Mouse (Mus musculus): ENCODE data around the gene Grb2. TPM values are rescaled to one million over a fixed set of nuclear protein-coding genes. Genes with fewer than 3 reads are reported as not detected.

Gene Grb2
- 92.0 and 98.4 TPM in 2 replicates for polyA plus RNA-seq (2015; fragmentation: Nextera tagmentation; extraction: Ambion mirVana)

- Histone ChIP-seq H3K9me3 (replicated peaks) (no peaks in the 10 kb centered on the region), H3K9ac (peak within 1 kb of the TSS; percentile 99), H3K36me3 (no peaks in the 10 kb centered on the region), H3K4me3 (replicated peaks) (peak within 1 kb of the TSS; percentile 100), H3K27me3 (no peaks in the 10 kb centered on the region), H3K4me1 (peaks cover 30% of the 10 kb centered on the region), H3K4me2 (peak within 1 kb of the TSS; percentile 88), H3K27ac (peak within 1 kb of the TSS; percentile 94)
- peak; percentile 98 for ATAC-seq (replicated peaks; ENCODE audit: low FRiP score)
- WGBS: under 1% methylated on average over 84 of the region's 91 CpGs
Measured at GRCm38 (mm10) chr11:115708209-115708876, at the start of gene Grb2. TSS of gene Grb2 (minus strand) at chr11:115708597.

GRCm38 (mm10) chr11:115753485-115753884 lies 45.1 kb upstream of the Grb2 start:
- Histone ChIP-seq H3K4me2 (no peak overlapping the region), H3K4me1 (no peaks in the 10 kb centered on the region), H3K4me3 (replicated peaks) (no peak overlapping the region), H3K27ac (no peak overlapping the region), H3K9ac (no peak overlapping the region), H3K27me3 (no peaks in the 10 kb centered on the region), H3K36me3 (no peaks in the 10 kb centered on the region), H3K9me3 (replicated peaks) (no peaks in the 10 kb centered on the region)
- 39% methylated on average over 4 of the region's 4 CpGs for WGBS
- ATAC-seq (replicated peaks; ENCODE audit: low FRiP score): no peak

GRCm38 (mm10) chr11:115752653-115753052 lies 44.3 kb upstream of the Grb2 start:
- no peaks in the 10 kb centered on the region for H3K9me3 ChIP-seq (replicated peaks)
- ATAC-seq (replicated peaks; ENCODE audit: low FRiP score): no peak
- no peak overlapping the region for H3K27ac ChIP-seq

GRCm38 (mm10) chr11:115751725-115752124 lies 43.3 kb upstream of the Grb2 start:
- no peak for ATAC-seq (replicated peaks; ENCODE audit: low FRiP score)

More at GRCm38 (mm10) chr11:115752653-115753052, 44.3 kb upstream of the Grb2 start:
- Histone ChIP-seq H3K4me2 (no peak overlapping the region), H3K4me3 (replicated peaks) (no peak overlapping the region), H3K9ac (no peak overlapping the region), H3K36me3 (no peaks in the 10 kb centered on the region), H3K4me1 (0 out of 2 replicates have a peak, but pooled peaks cover under 1% of the 10 kb centered on the region), H3K27me3 (no peaks in the 10 kb centered on the region)
- 75% methylated on average over 7 of the region's 7 CpGs for WGBS

GRCm38 (mm10) chr11:115749834-115750233 lies 41.4 kb upstream of the Grb2 start:
- H3K9me3 ChIP-seq (replicated peaks): no peaks in the 10 kb centered on the region
- ATAC-seq (replicated peaks; ENCODE audit: low FRiP score): no peak
- 93% methylated on average over 5 of the region's 5 CpGs for WGBS
- peaks cover 7% of the 10 kb centered on the region for H3K4me1 ChIP-seq
- no peak overlapping the region for H3K27ac ChIP-seq
- no peaks in the 10 kb centered on the region for H3K36me3 ChIP-seq
- H3K9ac ChIP-seq: no peak overlapping the region
- H3K4me2 ChIP-seq: no peak overlapping the region
- H3K27me3 ChIP-seq: no peaks in the 10 kb centered on the region
- no peak overlapping the region for H3K4me3 ChIP-seq (replicated peaks)

More at GRCm38 (mm10) chr11:115751725-115752124, 43.3 kb upstream of the Grb2 start:
- peaks cover 7% of the 10 kb centered on the region for H3K4me1 ChIP-seq
- H3K27ac ChIP-seq: no peak overlapping the region
- 64% methylated on average over 2 of the region's 2 CpGs for WGBS
- H3K9me3 ChIP-seq (replicated peaks): no peaks in the 10 kb centered on the region
- no peaks in the 10 kb centered on the region for H3K36me3 ChIP-seq
- no peak overlapping the region for H3K4me3 ChIP-seq (replicated peaks)
- H3K9ac ChIP-seq: no peak overlapping the region
- H3K27me3 ChIP-seq: no peaks in the 10 kb centered on the region
- no peak overlapping the region for H3K4me2 ChIP-seq

- H3K4me3 ChIP-seq (replicated peaks): peak overlapping the region; percentile 21
- H3K27me3 ChIP-seq: no peaks in the 10 kb centered on the region
- WGBS: 6% methylated on average over 13 of the region's 15 CpGs
- no peaks in the 10 kb centered on the region for H3K36me3 ChIP-seq
- H3K27ac ChIP-seq: 0 out of 2 replicates have a peak overlapping the region, but pooled peaks have one; percentile 7
- H3K4me2 ChIP-seq: peak overlapping the region; percentile 54
- ATAC-seq (replicated peaks; ENCODE audit: low FRiP score): no peak
- no peak overlapping the region for H3K9ac ChIP-seq
- peaks cover 7% of the 10 kb centered on the region for H3K4me1 ChIP-seq
- no peaks in the 10 kb centered on the region for H3K9me3 ChIP-seq (replicated peaks)
Measured at GRCm38 (mm10) chr11:115747351-115747750, 39.0 kb upstream of the Grb2 start.

GRCm38 (mm10) chr11:115746762-115747161 lies 38.4 kb upstream of the Grb2 start:
- Histone ChIP-seq H3K9ac (no peak overlapping the region), H3K27me3 (no peaks in the 10 kb centered on the region), H3K4me2 (peak overlapping the region; percentile 54)

GRCm38 (mm10) chr11:115746109-115746508 lies 37.7 kb upstream of the Grb2 start:
- no peak for ATAC-seq (replicated peaks; ENCODE audit: low FRiP score)
- Histone ChIP-seq H3K9ac (no peak overlapping the region), H3K9me3 (replicated peaks) (no peaks in the 10 kb centered on the region), H3K27me3 (no peaks in the 10 kb centered on the region), H3K4me1 (peaks cover 7% of the 10 kb centered on the region), H3K4me2 (no peak overlapping the region), H3K27ac (no peak overlapping the region), H3K4me3 (replicated peaks) (no peak overlapping the region), H3K36me3 (no peaks in the 10 kb centered on the region)
- WGBS: 73% methylated on average over 1 of the region's 1 CpGs

More at GRCm38 (mm10) chr11:115746762-115747161, 38.4 kb upstream of the Grb2 start:
- Histone ChIP-seq H3K27ac (0 out of 2 replicates have a peak overlapping the region, but pooled peaks have one; percentile 7), H3K4me1 (peaks cover 7% of the 10 kb centered on the region), H3K36me3 (no peaks in the 10 kb centered on the region), H3K4me3 (replicated peaks) (no peak overlapping the region), H3K9me3 (replicated peaks) (no peaks in the 10 kb centered on the region)
- WGBS: 42% methylated on average over 8 of the region's 8 CpGs
- ATAC-seq (replicated peaks; ENCODE audit: low FRiP score): no peak

GRCm38 (mm10) chr11:115744385-115744784 lies 36.0 kb upstream of the Grb2 start:
- no peak overlapping the region for H3K27ac ChIP-seq
- H3K9me3 ChIP-seq (replicated peaks): no peaks in the 10 kb centered on the region
- no peak overlapping the region for H3K9ac ChIP-seq
- no peak overlapping the region for H3K4me3 ChIP-seq (replicated peaks)
- H3K4me1 ChIP-seq: peaks cover 7% of the 10 kb centered on the region
- ATAC-seq (replicated peaks; ENCODE audit: low FRiP score): no peak
- 83% methylated on average over 5 of the region's 5 CpGs for WGBS
- H3K4me2 ChIP-seq: no peak overlapping the region
- no peaks in the 10 kb centered on the region for H3K36me3 ChIP-seq
- H3K27me3 ChIP-seq: no peaks in the 10 kb centered on the region

GRCm38 (mm10) chr11:115742926-115743325 lies 34.5 kb upstream of the Grb2 start:
- ATAC-seq (replicated peaks; ENCODE audit: low FRiP score): no peak
- 88% methylated on average over 9 of the region's 9 CpGs for WGBS
- Histone ChIP-seq H3K9ac (no peak overlapping the region), H3K27me3 (no peaks in the 10 kb centered on the region), H3K4me1 (peaks cover 14% of the 10 kb centered on the region), H3K4me2 (no peak overlapping the region), H3K36me3 (no peaks in the 10 kb centered on the region), H3K27ac (no peak overlapping the region), H3K9me3 (replicated peaks) (no peaks in the 10 kb centered on the region), H3K4me3 (replicated peaks) (no peak overlapping the region)

GRCm38 (mm10) chr11:115741070-115741469 lies 32.7 kb upstream of the Grb2 start:
- 77% methylated on average over 11 of the region's 11 CpGs for WGBS
- H3K9me3 ChIP-seq (replicated peaks): no peaks in the 10 kb centered on the region
- no peak overlapping the region for H3K4me2 ChIP-seq
- H3K27me3 ChIP-seq: no peaks in the 10 kb centered on the region
- peaks cover 7% of the 10 kb centered on the region; the same call in 1 of the 2 replicates for H3K4me1 ChIP-seq
- no peaks in the 10 kb centered on the region for H3K36me3 ChIP-seq
- H3K4me3 ChIP-seq (replicated peaks): no peak overlapping the region
- no peak for ATAC-seq (replicated peaks; ENCODE audit: low FRiP score)
- no peak overlapping the region for H3K9ac ChIP-seq
- no peak overlapping the region for H3K27ac ChIP-seq

- WGBS: 31% methylated on average over 13 of the region's 13 CpGs
- no peak overlapping the region for H3K4me3 ChIP-seq (replicated peaks)
- ATAC-seq (replicated peaks; ENCODE audit: low FRiP score): no peak
- H3K4me2 ChIP-seq: no peak overlapping the region
- H3K9ac ChIP-seq: no peak overlapping the region
- peaks cover 7% of the 10 kb centered on the region; the same call in 1 of the 2 replicates for H3K4me1 ChIP-seq
- H3K9me3 ChIP-seq (replicated peaks): no peaks in the 10 kb centered on the region
- no peaks in the 10 kb centered on the region for H3K36me3 ChIP-seq
- no peak overlapping the region for H3K27ac ChIP-seq
- H3K27me3 ChIP-seq: no peaks in the 10 kb centered on the region
Measured at GRCm38 (mm10) chr11:115738275-115738885, 30.0 kb upstream of the Grb2 start.
